Mouse (Mus musculus): ENCODE measurements around the gene Gm5105.

The Gm5105 gene

DNA sequence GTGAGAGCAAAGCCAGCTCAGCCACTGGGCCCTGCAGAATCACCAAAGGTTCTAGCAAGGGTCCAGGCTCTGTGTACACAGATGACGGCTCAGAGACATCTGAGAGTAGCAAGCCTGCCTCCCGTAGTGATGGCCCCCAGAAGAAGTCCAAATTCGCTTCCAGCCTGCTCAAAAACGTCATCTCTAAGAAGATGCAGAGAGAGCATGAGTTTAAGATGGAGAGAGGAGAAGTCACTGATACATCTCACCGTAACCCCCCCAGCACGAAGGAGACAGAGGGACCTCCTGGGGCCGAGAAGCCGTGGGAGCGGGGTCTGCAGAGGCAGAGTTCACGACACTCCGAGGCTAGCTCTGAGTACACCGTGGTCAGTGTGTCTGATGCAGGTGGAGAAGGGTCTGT, at the start of gene Gm5105:
TSS of gene Gm5105 (minus strand) at position 101 of the 400 bp plus-strand sequence.
- no peak for DNase-seq (ENCODE audit: low spot score)

DNA sequence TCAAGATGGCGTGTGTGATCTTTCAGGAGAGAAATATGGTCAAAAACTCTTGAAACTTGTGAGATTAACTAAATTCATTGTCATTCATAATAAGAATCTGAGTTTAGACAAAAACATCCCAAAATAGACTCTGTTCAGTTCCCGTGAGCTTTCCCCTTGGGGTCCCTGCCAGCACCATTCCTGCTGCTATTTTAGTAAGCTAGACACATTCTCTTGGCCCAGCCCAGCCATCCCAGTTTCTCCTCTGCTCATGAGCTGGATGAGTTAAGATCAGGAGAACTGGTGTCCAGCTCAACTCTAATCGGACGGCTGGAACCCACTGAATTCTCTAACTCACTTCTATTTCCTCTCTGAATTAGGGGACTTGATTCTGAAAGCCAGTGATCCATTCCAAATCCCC, 49.7 kb upstream of the Gm5105 start:
- DNase-seq (ENCODE audit: low spot score), result no peak

DNA sequence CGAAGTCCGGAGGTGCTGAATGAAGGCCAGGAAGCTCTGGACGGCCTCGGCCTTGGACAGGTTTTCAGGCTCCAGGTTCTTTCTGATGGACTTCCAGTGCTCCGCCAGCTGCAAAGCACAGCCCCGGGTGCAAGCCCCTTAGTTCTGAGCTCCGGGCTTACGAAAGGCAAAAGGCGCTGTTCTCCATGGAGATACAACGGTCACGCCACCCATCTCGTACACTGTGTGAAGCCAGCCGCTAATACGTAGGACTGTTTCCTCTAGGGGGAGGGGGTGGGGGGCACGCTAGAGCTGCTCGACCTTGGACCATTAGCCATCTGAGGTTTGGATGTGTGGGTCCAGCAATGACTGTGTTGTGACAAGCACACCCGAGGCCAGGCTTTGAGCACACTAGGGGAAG, 46.9 kb upstream of the Gm5105 start:
- no peak for DNase-seq (ENCODE audit: low spot score)

DNA sequence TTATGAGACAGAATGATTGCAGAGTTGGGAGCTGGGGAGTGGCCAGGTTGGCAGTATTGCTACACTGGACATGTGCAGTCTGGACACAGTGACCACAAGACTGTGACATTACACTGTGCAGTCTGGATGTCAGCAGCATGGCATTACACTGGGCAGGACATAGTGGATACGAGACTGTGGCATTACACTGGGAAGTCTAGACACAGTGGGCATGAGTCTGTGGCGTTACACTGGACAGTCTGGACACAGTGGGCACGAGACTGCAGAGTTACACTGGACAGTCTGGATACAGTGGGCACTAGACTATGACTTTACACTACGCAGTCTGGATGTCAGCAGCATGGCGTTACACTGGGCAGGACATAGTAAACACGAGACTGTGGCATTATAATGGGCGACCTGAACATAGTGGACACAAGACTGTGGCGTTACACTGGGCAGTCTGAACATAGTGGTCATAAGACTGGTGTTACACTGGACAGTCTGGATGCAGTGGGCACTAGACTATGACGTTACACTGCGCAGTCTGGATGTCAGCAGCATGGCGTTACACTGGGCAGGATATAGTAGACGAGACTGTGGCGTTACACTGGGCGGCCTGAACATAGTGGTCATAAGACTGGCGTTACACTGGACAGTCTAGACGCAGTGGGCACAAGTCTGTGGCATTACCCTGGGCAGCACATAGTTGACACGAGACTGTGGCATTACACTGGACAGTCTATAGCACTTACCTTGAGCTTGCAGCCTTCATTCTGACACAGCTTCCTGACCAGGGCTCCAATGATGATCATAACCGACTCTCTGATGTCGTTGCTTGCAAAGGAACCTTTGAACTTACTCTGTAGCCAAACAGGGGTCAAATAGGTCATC, 44.0 kb upstream of the Gm5105 start:
- DNase-seq (ENCODE audit: low spot score), result no peak

DNA sequence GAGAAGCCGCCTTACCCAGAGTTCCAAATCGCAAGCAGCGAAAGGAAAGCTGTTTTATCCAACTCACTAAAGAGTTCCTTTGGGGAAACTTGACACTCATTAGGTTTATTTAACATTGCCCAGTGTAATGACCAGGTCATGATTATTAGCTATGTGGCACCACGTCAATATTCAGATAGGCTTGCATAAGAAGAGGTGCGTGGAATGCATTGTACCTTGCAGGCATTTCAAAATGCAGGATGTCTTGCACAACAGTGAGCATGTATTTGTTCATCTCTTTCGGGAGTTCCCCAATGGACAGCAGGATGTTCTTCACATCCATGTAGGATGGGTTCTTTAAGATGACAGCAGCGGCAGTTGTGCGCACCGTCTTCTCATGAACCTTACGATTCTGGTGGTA, 39.7 kb upstream of the Gm5105 start:
- DNase-seq (ENCODE audit: low spot score), result no peak

DNA sequence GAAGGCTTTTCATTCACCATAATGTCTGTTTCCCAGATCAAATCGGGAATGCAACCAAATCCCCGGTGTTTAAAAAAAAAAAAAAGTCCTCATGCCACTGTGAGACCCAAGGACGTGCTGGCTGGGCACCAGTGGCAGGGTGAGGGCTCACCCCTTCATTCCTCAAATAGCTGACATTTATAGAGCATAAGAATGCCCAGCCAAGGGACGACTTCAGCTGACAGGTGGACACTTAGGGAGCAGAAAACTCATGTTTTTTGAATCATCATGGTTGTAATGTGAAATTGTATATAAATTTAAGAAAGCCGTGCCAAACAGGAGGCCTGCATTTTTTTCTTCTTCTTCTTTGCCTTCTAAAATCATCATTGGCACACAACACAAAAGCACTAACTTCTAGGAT, 37.9 kb upstream of the Gm5105 start:
- no peak for DNase-seq (ENCODE audit: low spot score)

GRCm38 (mm10) chr3:138103690-138104089, 36.5 kb upstream of the Gm5105 start:
- DNase-seq (ENCODE audit: low spot score), result no peak

DNA sequence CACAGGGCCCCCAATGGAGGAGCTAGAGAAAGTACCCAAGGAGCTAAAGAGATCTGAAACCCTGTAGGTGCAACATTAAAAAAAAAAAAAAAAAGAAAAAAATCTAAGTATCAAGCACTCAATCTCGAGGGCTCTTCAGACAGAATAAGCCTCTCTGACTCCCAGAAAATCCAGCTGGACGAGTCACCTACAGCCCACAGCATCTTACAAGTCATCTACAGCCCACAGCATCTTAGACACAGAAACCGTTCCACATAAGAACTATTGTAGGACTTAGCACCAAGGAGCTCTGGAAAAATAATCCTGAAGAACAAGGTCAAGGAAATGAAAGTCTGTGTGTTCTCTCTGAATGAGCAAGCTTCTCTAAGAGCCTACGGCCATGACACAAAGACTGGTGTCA, 34.7 kb upstream of the Gm5105 start:
- DNase-seq (ENCODE audit: low spot score), result no peak

- DNase-seq (ENCODE audit: low spot score), result no peak
Measured at GRCm38 (mm10) chr3:138097718-138098117, 30.5 kb upstream of the Gm5105 start.

DNA sequence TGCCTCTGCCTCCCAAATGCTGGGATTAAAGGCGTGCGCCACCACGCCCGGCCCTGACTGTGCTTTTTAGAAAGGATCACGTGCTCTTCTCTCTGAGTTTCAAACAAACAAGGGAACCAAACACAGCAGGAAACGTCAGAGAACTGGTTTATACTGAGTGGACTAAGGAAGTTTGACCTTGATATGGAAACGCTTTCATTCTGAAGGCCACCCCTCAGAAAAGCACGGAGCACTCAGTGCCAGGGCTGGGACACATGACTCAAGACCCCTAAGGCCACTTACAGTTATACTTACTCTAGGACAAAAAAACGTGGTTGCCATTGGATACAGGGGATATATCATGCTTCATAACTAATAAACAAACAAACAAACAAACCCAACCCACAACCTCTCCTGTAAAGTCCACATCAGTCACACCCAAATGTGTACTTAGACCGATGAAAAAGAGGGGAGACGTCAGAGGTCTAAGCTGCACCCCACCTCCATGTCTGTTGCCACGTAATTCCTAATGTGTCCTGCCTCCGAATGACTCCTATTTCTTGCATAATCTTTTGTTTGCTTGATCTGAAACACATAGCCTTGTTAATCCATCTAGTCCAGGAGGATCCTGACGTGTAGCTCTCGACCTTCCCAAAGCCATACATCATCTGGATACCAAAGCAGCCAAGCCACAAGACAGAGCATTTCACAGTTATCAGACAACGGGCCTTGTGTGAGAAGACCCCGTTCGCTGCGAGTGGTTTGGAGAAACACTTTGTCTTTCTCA, 29.3 kb upstream of the Gm5105 start:
- no peak for DNase-seq (ENCODE audit: low spot score)

DNA sequence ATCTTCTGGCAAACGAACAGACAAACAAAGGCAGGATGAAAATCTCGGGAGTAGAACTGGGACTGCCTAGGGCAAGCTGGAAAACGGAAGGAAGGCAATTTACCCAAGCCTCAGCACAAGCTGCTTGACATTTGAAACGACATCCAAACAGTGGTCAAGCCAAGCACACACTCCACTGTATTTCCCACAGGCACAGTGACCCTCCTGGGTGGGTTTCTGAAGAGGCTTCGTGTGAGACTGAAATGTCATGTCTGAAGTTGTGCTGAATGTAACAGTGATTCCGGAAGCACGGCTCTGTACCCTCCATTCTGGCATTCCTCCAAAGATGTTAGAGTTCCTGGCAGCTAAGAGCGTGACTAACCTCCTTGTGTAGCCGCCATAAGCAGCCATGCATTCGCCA, 28.5 kb upstream of the Gm5105 start:
- no peak for DNase-seq (ENCODE audit: low spot score)

GRCm38 (mm10) chr3:138095301-138095700, 28.1 kb upstream of the Gm5105 start:
- DNase-seq (ENCODE audit: low spot score), result no peak

DNA sequence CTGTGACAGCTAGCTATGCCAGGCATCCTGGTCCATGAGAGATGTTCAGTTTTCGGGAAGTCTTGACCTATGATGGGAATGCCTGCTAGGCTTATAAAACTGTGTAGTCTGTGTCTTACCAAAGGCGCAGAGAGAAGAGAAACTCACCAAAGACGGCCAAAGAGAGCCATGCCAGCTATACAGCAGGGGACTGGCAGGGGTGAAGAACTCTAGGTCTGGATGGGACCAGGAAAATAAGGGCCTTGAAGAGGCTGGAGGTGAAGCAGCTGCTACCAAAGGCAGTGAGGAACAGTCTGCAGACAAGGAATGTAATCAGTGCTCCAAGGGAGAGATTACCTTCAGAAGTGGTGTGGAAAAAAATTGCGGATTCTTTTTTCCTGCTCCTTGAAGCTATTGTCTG, 16.7 kb upstream of the Gm5105 start:
- DNase-seq (ENCODE audit: low spot score), result no peak

GRCm38 (mm10) chr3:138083073-138083637, 16.0 kb upstream of the Gm5105 start:
- no peak for DNase-seq (ENCODE audit: low spot score)

DNA sequence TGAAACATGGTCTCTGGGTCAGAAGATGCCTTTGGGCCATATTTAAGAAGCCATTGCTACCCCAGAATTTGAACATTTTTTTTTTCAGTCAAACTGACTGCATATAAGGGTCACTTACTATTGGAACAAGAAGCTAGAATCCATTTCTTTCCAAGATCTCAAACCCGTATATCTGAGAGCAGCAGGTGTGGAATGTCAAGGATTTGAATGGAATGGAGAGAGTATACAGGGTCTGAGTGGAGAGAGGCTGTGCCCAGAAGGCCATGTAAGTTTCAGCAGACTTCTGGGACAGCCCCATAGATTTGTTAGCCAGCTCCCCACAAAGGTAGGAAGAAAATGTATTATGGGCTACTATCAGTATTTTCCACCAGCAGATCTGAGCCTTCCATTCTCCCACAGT, 11.5 kb upstream of the Gm5105 start:
- no peak for DNase-seq (ENCODE audit: low spot score)

GRCm38 (mm10) chr3:138077476-138078340, 10.5 kb upstream of the Gm5105 start:
- no peak for DNase-seq (ENCODE audit: low spot score)

DNA sequence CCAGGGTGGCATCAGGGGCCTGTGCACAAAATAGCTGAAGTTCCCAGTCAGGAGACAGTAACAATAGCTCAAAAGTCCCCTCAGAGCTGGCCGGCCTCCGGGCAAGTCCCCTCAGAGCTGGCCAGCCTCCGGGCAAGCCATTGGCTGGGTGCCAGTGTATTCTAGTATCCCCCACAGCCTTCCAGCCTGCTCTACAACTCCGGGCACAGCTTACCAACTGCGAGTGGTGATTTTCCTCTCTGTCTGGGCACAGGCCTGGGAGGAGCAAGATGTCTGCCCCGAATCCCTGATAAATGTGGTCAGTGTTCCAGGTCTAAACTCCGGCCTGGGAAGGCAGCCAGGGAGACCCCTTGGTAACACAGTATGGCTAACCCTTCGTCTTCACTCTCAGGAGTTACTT, 8.0 kb upstream of the Gm5105 start:
- DNase-seq (ENCODE audit: low spot score), result no peak

DNA sequence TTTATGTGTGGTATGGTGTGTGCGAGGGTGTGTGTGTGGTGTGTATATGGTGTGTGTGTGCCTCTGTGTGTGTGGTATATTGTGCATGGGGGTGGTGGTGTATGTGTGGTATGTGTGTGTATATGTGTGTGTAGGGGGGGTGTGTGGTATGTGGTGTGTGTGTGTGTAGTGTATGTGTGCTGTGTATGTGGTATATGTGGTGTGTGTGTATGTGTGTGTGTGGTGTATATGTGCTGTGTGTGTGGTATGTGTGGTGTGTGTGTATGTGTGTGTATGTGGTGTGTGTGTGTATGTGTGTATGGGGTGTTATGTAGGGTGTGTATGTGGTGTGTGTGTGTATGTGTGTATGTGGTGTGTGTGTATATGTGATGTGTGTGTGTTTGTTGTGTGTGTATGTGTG, 7.0 kb upstream of the Gm5105 start:
- DNase-seq (ENCODE audit: low spot score), result no peak

GRCm38 (mm10) chr3:138071476-138072073, 4.4 kb upstream of the Gm5105 start:
- no peak for DNase-seq (ENCODE audit: low spot score)

DNA sequence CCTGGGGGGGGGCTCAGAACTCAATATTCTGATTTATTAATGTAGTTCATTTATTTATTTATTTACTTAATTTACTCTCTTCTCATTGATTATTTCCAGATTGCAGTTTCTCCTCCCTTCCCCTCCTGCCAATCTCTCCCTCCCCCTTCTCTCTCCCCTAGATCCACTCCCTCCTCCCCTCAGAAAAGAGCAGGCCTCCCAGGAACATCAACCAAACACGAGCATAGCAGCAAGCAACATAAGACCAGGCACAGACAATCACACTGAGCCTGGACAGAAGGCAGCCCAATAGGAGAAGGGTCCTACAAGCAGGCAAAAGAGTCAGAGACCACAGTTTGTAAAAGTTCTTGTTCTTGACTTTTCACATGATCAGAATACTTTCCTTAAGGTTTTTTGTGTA, 3.8 kb upstream of the Gm5105 start:
- no peak for DNase-seq (ENCODE audit: low spot score)

DNA sequence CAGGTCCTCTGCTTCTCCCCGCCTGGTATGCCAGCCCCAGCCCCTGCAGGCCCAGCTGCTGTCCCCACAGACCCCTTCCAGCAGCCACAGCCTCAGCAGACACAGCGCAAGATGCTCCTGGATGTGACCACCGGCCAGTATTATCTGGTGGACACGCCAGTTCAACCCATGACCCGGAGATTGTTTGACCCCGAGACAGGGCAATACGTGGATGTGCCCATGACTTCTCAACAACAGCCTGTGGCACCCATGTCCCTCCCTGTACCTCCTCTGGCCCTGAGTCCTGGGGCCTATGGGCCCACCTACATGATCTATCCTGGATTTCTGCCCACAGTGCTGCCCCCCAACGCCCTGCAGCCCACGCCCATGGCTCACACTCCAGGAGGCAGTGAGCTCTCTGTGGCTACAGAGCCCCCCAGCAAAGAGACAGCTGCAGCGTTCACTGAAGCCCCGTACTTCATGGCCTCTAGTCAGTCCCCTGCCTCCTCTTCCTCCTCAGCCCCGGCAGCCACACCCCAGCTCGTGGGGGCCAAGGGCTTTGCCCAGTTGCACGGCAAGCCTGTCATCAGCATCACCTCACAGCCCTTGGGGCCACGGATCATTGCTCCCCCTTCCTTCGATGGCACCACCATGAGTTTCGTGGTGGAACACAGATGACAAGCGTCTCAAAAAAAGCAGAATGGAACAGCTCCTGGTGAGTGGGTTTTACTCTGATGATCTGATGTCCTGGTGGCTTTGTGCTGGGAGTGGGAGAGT, 2.7 kb upstream of the Gm5105 start:
- no peak for DNase-seq (ENCODE audit: low spot score)
